Mouse (Mus musculus): Measurements from ENCODE around the gene Hap1.
A peak's percentile ranks its signal among the peaks of the same experiment; 100 is the strongest.
"Not testable (repeated sequence)": the region's sequence is repeated elsewhere in the genome, so short reads cannot be mapped to it uniquely, and the experiment has no call there.

The Hap1 gene

DNA sequence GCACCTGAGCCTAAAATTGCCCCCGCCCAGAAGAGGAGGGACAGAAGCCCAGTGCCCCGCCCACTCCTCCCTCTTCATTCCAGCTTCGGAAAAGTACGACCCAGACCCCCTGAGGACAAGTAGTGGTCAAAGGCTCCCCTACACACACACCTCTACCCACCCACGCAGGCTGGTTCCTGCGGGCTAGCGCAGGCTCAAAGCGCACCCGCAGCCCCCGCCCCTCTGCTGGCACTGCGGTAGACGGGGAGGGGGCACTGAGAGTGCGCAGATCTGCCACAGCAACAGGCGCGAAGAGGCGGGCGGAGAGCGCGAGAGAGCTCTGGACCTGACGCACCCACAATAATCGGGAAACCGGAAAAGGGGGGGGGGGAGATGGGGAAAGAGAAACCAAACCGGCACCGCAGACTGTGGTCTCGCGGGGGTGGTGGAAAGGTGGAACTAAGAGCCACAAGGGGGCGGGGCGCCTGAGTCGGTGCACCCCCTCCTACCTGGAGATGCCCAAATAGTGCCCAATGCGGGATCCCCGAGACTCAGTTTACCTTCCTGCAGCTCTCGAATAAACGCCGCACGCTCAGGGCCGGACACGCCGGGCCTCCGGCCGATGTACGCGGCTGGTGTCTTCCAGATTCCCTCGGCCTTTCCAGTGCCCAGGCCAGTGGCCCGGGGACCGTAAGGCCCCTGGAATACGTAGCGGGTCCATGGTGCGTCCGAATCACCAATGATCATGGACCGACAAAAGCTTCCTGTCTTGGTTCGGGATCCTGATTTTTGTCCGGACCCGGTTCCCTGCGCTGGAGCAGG lies 577 bp downstream of the Hap1 start:
- DNase-seq = peak; percentile 68 to 72

DNA sequence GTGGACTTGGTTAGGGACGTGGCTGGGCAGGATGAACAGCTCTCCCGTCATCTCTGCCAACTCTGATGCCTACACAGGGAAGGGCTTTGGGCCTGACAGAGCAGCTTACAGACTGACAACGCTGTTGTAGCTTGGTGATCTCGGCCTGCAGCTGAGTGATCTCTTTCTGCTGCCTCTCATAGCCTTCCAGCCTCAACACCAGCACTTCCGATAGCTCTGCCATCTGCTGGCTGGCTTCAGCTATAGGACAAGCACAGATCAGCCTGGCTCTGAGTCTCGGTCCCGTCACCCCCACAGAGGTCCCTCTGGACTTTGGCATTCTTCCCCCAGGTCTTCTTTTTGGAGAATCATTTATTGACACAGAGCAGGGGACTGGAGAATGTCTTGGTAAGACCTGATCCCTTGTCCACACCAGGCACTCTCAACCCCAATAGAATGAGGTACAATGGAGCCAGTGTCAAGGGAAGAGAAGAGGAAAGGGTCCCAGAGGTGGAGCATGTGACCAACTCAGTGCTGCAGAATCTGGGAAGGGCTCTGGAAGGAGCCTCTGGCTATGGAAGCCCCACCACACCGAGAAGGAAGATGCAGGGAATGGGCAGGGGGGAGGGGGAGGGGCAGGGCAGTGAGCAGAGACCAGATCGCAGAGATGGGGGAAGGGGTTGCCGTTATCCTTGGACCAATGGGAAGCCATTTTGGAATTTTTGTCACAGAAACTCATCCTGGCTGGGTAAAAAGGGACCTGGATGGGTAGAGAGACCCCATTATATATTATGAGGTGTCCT lies 3.7 kb downstream of the Hap1 start:
- peak; percentile 71 to 76 for DNase-seq

DNA sequence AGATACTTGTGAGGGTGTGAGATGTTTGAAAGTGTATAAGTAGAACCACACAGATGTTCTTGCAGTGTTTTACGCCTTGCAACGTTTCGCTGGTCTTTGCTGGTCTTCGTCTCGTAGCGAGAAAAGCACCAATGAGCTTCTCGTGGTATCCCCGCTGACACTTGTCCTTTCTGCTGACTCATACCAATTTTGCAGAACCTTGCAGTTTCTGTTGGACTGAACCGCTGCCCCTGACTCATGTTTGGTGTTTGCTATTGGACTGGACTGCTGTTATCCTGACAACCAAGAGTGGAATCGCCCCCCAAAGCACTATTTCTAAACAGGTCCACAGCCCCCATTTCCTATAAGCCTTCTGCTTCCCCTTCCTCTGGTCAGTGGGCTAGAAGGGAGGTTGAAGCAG lies 11.7 kb downstream of the Hap1 start:
- DNase-seq = no peak

DNA sequence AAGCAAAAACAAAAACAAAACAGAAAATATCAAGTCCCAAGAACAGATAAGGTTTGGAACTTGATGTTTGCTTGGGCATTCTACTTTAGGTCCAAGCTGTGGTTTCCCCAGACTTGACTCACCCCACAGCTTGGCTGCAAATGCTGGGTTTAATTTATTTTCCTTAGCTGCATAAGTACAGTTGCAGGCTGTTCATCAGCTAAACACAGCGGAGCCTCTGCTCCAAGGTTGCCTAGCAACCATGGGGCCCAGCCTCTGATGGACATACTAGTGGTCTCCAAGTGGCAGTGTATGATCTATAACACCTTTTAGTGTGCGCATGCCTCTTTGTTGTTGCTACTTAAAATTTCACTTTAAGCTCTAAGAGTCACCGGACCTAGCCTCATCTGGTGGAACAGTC lies 20.2 kb downstream of the Hap1 start:
- DNase-seq = no peak

DNA sequence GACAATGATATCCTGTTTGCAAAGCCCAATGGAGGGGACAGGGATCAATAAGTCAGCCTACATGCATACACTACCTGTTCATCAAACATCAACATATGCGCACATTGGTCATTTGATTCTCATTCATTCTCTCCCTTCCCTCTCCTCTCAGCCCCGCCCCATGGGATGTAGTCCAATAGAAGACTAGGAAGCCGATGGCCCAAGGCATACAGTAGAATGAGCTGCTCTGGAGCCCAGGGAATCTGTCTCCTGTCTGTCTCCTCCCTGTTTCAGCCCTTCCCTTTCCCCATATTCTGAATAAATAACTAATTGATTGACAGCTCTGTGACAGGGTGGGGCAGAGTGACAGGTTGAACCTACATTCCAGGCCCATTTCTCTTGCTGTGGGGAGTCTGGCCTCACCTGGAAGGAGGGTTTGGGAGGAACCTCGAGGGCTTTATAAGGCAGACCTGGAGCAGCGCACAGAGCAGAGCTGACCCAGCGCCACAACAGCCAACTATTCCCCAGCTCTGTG lies 21.9 kb downstream of the Hap1 start, which contains the start of gene Gast:
TSS of gene Gast (plus strand) at position 464 of the 514 bp plus-strand sequence.
- DNase-seq = no peak

DNA sequence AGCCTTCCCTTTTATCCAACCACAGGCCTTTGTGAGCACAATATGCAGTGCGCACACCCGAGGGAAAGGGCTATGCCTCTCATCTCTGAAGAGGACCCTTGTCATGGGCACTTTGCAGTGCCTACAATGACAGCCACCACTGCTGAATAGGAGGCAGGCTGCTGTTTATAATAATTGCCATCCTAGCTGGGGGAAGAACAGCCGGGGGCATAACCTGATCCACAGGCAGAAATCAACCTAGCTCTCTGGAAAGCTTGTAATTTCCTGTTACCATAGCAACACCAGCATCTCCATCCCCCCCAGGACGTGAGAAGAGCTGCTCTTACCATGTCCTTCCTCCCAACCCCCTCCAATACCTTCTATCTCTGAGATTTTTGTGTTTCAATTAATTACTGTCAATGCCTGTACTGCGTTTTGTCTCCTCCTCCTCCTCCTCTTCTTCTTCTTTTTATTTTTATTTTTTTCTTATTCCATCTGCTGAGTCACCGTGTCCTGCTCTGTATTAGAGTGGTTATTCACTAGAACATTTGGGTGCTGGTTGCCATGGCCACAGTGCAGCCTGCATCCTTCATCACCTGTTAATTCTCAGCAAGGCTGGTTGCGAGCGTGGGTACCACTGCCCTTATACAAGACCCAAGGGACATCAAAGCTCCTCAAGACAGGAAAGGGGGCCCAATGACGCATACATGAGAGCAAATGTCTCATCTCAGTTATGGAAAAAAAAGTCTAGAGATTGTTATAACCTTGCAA lies 23.0 kb downstream of the Hap1 start:
- no peak for DNase-seq

DNA sequence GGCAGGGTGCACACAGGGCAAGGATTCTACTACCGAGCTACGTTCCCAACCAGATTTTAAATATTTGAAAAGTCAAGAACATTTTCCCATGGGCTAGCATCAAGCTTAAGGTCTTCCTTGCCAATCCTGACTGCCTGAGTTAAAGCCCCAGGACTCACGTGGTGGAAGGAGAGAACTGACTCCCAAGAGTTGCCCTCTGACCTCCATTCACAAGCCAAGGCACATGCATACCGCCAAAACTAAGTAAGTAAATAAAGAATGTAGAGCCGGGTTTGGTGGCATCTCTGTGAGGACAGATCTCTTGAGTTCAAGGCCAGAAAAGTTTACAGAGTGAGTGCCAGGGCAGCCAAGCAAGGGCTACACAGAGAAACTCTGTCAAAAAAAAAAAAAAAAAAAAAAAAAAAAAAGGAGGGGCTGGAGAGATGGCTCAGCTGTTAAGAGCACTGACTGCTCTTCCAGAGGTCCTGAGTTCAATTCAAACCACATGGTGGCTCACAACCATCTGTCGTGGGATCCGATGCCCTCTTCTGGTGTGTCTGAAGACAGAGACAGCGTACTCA lies 25.0 kb downstream of the Hap1 start:
- DNase-seq = not testable (repeated sequence)

DNA sequence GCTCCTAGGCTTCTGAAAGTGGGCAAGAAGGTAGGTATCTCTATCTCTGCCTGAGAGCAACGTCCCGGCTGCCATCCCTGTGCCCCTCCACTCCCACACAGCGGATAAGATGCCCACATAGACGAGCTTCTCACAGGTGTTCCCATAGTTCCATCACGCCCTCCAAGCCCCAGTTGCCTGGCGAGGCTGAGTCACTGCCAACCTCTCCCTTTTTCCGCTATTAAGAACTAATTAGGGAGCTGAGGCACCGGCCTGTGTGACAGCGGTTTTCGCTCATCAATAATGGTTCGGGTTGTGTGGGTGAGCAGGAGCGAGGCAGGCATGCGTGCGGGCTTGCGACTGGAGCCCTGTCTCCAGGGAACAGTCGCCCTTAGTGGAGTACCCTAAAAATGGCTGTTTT lies 25.7 kb downstream of the Hap1 start:
- no peak for DNase-seq

DNA sequence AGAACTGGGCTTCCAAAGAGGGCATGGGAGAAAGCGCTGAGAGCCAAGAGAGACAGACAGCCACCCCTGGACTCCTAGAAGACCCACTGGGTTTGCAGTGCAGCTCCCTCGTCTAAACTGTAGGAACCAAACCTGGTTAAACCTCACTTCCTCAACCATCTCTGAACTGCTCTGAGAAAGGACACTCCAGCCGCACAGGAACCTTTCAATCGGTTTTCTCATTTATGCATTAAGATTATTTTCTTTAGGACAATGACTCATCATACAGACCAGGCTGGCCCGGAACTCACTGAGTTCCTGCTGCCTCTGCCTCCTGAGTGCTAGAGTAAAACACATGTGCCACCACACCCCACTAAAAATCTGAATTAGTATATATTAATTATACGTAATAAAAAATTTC lies 28.2 kb downstream of the Hap1 start:
- DNase-seq = no peak

DNA sequence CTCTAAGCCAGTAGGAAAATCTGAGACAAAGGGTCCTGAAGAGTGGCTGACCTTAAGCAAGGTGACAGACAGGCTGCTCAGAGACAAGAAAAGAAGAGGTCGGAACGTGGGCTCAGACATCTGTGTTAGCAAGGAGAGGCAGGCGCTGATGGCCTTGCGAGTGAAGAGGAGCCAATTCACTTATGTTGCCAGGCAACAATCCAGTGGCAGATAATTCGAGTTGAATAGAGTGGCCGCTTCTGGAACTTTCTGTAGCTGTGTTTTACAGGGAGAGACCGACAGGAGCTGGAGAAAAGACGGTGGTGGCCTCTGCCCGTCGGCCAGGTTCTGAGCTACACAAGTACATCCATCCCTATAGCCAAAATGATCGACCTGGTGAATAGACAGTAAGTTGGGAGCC lies 28.6 kb downstream of the Hap1 start:
- DNase-seq = no peak

DNA sequence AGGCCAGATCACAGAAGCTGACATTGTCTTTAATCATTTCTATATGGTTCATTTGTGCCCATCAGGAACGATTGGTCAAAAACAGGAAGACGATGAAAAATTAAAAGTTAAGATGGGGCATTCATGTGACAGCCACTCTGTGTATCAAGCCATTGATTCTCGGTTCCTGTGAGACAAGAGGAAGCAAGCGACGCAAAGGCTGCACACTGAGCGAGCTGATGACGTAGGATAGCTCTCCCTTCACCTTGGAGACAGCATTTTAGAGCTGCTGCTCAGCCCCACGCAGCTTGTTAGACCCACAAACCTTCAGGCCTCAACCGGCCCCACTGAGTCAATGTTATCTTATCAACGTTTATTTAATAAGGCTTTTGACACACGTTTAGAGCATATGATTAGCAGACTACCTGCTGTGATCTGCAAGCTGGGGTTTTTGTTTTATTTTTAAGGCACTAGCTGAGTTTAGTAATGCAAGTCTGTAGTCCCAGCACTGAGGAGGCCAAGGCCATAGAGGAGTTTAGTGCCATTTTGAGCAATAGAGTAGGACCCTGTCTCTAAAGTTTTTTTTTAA lies 30.8 kb downstream of the Hap1 start:
- DNase-seq = no peak

DNA sequence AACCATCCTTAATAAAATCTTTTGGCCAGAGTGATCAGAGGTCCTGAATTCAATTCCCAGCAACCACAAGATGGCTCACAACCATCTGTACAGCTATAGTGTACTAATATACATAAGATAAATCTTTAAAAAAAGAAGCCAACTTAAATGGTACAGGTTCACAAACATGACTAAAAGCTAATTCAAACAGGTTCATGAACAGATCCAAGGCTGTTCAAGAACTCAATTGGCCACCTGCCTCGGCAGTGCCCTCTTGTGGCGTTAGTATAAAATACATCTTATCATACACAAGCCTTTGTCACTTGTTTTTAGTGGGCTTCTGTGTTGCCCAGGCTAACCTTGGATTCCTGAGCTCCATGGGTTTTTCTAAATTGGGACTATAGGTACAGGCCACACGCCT lies 32.4 kb downstream of the Hap1 start:
- peak; percentile 74 to 83 for DNase-seq

DNA sequence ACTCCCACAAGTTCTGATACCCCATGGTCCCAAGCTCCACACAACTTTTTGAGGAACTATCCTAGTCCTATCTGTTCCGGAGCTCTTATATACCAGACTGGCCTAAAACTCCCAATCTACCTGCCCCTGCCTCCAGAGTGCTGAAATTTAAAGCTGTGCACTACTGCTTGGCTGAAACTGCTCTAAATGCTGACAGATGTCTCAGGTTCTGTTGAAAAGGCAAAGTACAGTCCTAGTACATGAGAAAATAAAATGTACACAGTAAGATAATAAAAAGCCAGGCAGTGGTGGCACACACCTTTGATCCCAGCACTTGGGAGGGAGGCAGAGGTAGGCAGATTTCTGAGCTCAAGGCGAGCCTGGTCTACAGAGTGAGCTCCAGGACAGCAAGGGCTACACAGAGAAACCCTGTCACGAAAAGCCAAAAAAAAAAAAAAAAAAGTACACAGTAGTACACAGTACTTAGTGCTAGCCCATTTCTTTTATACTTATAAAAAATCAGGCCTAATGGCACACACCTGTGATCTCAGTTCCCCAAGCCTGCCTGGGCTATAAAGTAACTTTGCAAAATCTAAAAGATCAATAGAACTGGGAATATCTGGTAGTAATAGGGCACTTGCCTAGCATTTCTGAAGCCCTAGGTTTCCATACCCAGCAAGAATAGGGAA lies 33.2 kb downstream of the Hap1 start:
- no peak for DNase-seq

DNA sequence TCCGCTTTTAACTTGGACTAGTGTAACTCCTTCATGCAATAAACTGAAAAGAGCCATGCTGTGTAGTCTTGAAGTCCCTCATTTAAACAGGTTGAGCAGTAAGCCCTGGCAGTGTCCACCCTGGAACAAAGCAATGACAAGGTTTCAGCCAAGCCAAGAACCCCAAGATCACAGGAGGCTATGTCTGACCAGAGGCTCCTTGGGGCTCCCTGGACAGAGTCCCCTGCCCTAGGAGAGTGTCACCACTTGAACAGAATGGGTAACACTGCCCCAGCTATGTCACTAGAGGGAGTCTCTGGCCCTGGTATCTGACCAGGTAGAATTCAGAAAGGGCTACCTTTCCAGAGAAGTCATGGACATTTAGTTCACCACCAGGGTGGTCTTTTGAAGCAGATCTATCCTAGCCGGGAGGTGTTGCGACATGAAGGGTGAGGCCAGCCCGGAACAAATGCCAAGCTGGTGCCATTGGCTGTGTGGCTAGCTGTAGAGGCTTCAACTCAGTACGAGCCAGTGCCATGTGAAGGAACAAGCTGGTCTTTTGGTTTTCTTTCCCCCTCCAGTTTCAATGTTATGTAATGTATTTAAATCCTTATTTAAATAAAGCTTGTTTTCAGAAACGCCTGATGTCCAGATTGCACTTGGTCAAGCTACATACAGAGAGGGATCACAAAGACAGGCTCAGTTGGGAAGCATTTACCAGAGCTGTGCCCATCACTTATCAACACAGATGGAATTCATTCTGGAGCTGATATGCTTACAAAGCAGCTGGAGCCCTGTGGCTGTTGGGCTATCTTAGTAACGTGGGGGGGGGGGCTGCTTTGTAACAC lies 34.2 kb downstream of the Hap1 start:
- not testable (repeated sequence) for DNase-seq

DNA sequence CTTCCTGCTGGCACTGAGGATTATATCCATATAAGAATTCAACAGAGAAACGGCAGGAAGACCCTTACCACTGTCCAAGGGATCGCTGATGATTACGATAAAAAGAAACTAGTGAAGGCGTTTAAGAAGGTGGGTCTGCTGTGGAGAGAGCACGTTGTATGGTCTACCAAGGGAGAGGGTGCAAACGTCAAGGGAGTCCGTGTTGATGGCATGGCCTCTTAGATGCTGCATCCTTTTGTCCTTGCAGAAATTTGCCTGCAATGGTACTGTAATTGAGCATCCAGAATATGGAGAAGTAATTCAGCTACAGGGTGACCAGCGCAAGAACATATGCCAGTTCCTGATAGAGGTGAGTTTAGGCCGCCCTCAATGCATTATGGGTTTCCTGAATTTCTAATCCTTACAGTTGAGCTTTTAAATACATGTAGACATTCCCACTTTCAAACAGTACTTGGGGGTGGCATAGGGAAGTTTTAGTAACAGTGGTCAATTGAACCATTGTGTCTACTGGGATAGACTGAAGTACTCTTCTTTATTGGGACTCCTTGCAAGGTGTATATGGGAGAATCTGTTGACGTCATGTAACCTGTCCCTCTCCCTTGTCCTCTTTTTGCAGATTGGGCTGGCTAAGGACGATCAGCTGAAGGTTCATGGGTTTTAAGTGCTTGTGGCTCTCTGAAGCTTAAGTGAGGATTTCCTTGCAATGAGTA lies 35.1 kb downstream of the Hap1 start:
- not testable (repeated sequence) for DNase-seq

DNA sequence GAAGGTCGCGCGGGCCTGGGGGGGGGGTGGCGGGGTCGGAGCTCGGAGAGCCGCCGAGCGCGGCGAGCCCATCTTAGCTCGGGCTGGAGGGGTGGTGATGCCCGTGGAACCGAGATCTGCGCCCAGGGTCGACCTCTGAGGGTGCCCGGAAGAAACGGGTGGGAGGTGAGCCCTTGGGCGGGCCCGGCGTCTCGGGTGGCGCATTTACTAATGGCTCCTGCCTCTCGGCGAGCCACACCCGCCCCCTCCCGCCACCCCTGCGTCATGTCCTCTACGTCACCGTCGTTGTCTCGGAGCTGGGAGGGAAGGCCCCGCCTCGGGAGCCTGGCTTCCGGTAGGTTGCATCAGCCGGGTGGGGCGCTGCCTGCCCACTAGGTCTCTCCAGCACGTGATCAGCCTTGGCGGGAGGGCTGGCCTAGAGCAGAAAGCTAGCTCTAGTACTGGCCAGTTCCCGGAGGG lies 35.7 kb downstream of the Hap1 start:
- peak; percentile 98 for DNase-seq

DNA sequence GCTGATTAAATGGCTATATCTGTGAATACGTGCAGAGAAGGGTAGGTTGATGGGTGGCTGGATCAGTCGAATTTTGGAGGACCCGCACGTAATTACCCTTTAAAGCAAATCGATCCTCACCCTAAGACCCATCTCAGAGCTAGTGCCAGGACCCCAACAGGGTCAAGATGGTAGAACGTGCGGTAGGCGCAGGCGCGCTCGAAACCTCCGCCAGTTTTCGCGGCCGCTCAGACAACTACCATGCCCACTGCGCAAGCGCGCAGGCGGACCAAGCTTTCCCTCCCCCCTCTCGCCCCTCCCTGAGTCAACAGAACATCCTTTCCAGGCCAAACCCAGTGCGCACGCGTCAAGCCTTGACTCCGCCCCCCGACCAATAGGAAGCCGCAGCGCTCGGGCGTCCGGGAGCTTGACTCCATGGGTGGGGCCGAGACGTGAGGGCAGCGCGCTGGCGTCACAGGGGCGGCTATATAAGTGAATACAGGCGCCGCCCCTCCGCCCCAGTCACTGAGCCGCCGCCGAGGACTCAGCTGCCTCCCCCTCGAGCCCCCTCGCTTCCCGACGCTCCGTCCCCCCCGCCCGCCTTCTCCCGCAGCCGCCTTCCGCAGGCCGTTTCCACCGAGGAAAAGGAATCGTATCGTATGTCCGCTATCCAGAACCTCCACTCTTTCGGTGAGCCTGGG lies 36.3 kb downstream of the Hap1 start, which contains the start of gene Eif1:
TSS of gene Eif1 (plus strand) at position 394 of the 680 bp plus-strand sequence.
- DNase-seq = peak; percentile 100

DNA sequence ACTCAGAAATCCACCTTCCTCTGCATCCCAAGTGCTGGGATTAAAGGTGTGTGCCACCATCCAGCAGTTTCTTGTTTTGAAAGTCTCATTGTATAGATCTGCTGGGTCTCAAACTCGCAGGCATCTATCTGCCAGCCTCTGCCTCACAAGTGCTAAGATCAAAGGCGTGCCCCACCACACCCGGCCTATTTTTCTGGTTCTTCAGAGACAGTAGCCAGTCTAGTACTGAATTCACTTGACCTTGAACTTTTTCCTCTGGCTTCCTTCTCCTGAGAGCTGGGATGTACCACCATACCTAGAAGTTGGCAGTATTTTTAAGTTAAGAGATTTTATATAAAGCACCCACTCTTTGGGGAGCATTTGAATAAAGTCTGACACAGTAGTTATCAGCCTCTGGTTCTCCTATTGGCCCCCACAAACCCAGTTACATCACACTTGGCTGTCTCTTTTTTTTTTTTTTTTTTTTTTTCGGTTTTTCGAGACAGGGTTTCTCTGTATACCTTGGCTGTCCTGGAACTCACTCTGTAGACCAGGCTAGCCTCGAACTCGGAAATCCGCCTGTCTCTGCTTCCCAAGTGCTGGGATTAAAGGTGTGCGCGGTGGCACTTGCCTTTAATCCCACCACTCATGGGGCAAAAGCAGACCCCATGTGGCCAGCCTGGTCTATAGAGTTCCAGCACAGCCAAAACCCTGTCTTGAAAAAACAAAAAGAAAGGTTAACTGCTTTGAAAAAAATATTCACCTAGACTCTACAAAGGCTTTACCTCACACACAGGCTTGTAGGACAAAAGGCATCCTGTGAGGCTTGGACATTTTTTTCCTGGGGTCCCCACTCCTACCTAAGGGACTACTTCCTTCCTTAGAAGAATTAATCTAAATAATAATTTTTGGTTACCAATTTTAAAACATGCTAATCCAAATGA lies 37.1 kb downstream of the Hap1 start:
- peak; percentile 36 to 51 for DNase-seq

All from cerebellum, postnatal 10 days (tissue).